Mouse (Mus musculus): ENCODE results near the gene Aurka.

The Aurka gene

DNA sequence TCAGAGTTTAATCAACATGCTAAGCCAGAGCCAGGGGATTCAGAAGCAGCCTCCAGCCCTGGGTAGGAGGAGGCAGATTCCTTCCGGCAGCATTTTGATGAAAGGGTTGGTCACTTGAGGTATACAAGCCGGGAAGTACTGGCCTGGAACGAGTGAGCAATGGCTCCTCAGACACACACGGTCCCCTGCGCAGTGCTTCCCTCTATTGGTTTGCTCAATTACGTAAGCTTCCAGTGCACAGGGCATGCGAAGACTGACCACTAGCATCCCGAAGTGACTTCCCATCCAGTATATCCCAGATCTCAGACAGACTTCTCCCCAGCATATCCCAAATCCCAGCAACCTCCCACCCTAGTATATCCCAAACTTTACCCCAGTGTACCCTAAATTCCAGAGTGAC is 42.1 kb downstream of the Aurka start:
- no peak for DNase-seq (ENCODE audit: low spot score)

DNA sequence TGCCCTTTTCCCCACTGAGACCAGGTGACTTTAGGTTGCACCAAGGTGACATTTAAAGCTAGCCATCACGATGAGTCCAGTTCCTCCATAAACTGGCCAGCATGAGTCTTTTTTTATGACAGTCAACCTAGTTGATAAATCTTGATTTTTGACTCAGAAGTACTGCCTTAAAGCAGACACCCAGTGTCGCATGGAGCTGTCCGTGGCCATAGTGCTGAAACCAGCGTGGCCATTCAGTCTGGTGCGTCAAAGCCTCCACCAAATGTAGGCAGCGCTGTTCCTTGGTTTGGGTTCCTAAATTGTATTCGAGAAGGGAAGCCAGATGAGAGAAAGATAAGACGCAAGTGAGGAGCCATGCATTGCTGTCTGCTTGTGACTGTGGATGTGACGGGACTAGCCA is 49.5 kb downstream of the Aurka start:
- DNase-seq (ENCODE audit: low spot score): peak; percentile 76

DNA sequence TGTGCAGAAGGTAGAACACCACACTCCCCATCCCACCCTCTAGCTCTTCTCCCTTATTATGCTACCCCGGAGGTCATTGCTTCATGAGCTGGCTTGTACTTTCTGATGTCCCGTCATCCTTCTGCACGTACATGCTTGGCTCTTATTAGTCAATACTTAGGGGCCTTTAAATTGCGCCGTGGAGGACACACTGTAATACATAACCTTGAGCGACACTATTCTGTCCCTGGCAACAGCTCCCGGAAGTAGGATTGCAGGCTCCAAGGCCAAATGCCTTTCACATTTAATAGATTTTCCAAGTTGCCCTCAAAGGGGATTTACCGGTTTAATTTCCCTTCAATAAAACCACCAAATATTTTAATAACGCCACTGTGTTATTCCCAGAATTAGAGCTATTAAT is 58.6 kb downstream of the Aurka start:
- no peak for DNase-seq (ENCODE audit: low spot score)

DNA sequence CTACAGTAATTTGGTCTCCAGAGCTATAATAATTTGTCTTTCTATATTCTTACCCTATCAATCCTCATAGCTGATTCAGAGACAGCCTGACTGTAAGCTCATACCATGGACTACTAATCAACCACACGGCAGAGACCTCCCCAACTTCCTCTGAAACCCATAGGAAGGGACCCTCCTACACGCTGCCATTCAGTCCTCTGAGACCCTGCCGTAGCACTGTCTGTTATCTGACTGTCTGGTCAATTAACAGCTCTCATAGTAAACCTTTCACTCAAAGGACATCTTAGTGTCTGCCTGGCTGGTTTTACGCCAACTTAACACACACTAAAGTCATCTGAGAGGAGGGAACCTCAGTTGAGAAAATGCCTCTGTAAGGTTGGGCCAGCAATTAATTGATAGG is 63.8 kb downstream of the Aurka start:
- no peak for DNase-seq (ENCODE audit: low spot score)

All from retina, embryonic 14.5 days (tissue).